Mouse (Mus musculus) kidney, postnatal 36 days (tissue): ENCODE measurements around the gene Ms4a4b.
"Not testable (repeated sequence)": the region's sequence is repeated elsewhere in the genome, so short reads cannot be mapped to it uniquely, and the experiment has no call there.

Experiments
- DNase-seq, 2 experiments: peaks; one replicate each; pipeline ENCODE4 v3.0.0; 2021 to 2022; ENCODE audit warnings: mixed read lengths in 2 of 2

Gene Ms4a4b

GRCm38 (mm10) chr19:11486599-11486998, 43.2 kb downstream of the Ms4a4b start:
- DNase-seq = no peak

GRCm38 (mm10) chr19:11491406-11492189, 48.2 kb downstream of the Ms4a4b start:
- DNase-seq = no peak

GRCm38 (mm10) chr19:11492671-11493070, 49.3 kb downstream of the Ms4a4b start:
- no peak for DNase-seq

- no peak for DNase-seq
These were observed 51.2 kb downstream of the Ms4a4b start for GRCm38 (mm10) chr19:11494519-11494918.

- no peak for DNase-seq
These were observed 53.0 kb downstream of the Ms4a4b start for GRCm38 (mm10) chr19:11496361-11496760.

- DNase-seq = not testable (repeated sequence)
These were observed 53.9 kb downstream of the Ms4a4b start for GRCm38 (mm10) chr19:11497300-11497699.

GRCm38 (mm10) chr19:11500796-11501195, 57.4 kb downstream of the Ms4a4b start:
- DNase-seq = no peak

- DNase-seq = no peak
These were observed 58.0 kb downstream of the Ms4a4b start for GRCm38 (mm10) chr19:11501326-11501725.

- DNase-seq = no peak
These were observed 61.5 kb downstream of the Ms4a4b start for GRCm38 (mm10) chr19:11504857-11505256.

- no peak for DNase-seq
These were observed 70.1 kb downstream of the Ms4a4b start for GRCm38 (mm10) chr19:11513458-11513857.

- no peak for DNase-seq
These were observed 72.9 kb downstream of the Ms4a4b start, which contains the start of gene Ms4a6b for GRCm38 (mm10) chr19:11516246-11516645. Gene Ms4a6b, plus strand, starts transcription at chr19:11516512.
